Mouse (Mus musculus): Measurements from ENCODE around the gene Atp6v1a.

Atp6v1a gene

GRCm38 (mm10) chr16:44058745-44059144 is 80.8 kb downstream of the Atp6v1a start:
- peak; percentile 75 for DNase-seq

GRCm38 (mm10) chr16:44055766-44056165 is 83.7 kb downstream of the Atp6v1a start:
- no peak for DNase-seq

GRCm38 (mm10) chr16:44053265-44053664 is 86.2 kb downstream of the Atp6v1a start:
- no peak for DNase-seq

- DNase-seq = no peak
Observed at GRCm38 (mm10) chr16:44052390-44052789, 87.1 kb downstream of the Atp6v1a start.

GRCm38 (mm10) chr16:44050139-44050538 is 89.4 kb downstream of the Atp6v1a start:
- no peak for DNase-seq

GRCm38 (mm10) chr16:44039112-44039511 is 100.4 kb downstream of the Atp6v1a start:
- no peak for DNase-seq
